Mouse (Mus musculus) brain, embryonic 14.5 days (tissue): Measurements from ENCODE around the gene Nadsyn1. TPM values are rescaled to one million over a fixed set of nuclear protein-coding genes. Genes with fewer than 3 reads are reported as not detected.
A peak's percentile ranks its signal among the peaks of the same experiment; 100 is the strongest.

ENCODE experiments used
- DNase-seq: peaks from one replicate; pipeline ENCODE4 v3.0.0-alpha.2; 2011; ENCODE audit warnings: low read depth
- CTCF ChIP-seq: fragments of 200-500 bp; IDR thresholded peaks from 2 replicates; pipeline ENCODE4 v1.5.1; 2012; ENCODE audit warnings: inconsistent platforms, mild to moderate bottlenecking, moderate library complexity, borderline replicate concordance; ENCODE audit not compliant: insufficient read depth, insufficient read length; ENCODE audit errors: extremely low read depth
- POLR2A ChIP-seq: fragments of 200-500 bp; IDR thresholded peaks from 2 replicates; pipeline ENCODE4 v1.6.1; 2012; ENCODE audit warnings: mild to moderate bottlenecking, inconsistent platforms, borderline replicate concordance; ENCODE audit not compliant: poor library complexity, insufficient read depth, insufficient read length, severe bottlenecking; ENCODE audit errors: extremely low read depth
- polyA plus RNA-seq: library from polyadenylated mRNA; depleted of rRNA; stranded (reverse); fragments of >200 nt; gene quantifications from 2 replicates; pipeline ENCODE4 v1.2.3, GENCODE M21; 2012; rRNA removed

Gene Nadsyn1
- polyA plus RNA-seq, result 11.7 and 17.1 TPM in 2 replicates

GRCm38 (mm10) chr7:143822375-143823265, at the start of gene Nadsyn1, which contains the start of gene Dhcr7:
Gene Nadsyn1, minus strand, starts transcription at chr7:143822849.
Gene Dhcr7, plus strand, starts transcription at chr7:143823145.
- TF ChIP-seq POLR2A (peak; percentile 32; the same call in 1 of the 2 replicates), CTCF (no peak)

GRCm38 (mm10) chr7:143868874-143869273, 46.2 kb upstream of the Nadsyn1 start:
- TF ChIP-seq POLR2A, result no peak
- TF ChIP-seq CTCF, result no peak

More at GRCm38 (mm10) chr7:143822375-143823265, at the start of gene Nadsyn1, which contains the start of gene Dhcr7:
- peak; percentile 100 for DNase-seq

GRCm38 (mm10) chr7:143866538-143866937, 43.9 kb upstream of the Nadsyn1 start, which contains the start of gene Gm498:
Gene Gm498, plus strand, starts transcription at chr7:143866838.
- TF ChIP-seq POLR2A (no peak), CTCF (no peak)
- DNase-seq, result no peak

More at GRCm38 (mm10) chr7:143868874-143869273, 46.2 kb upstream of the Nadsyn1 start:
- DNase-seq, result no peak

- DNase-seq, result no peak
- TF ChIP-seq CTCF, result no peak
- no peak for TF ChIP-seq POLR2A
Observed at GRCm38 (mm10) chr7:143848768-143849482, 26.3 kb upstream of the Nadsyn1 start.

GRCm38 (mm10) chr7:143848127-143848767, 25.6 kb upstream of the Nadsyn1 start:
- no peak for DNase-seq
- TF ChIP-seq CTCF, result no peak
- TF ChIP-seq POLR2A, result no peak

GRCm38 (mm10) chr7:143841301-143841700, 18.7 kb upstream of the Nadsyn1 start:
- DNase-seq, result no peak
- TF ChIP-seq CTCF (no peak), POLR2A (no peak)

GRCm38 (mm10) chr7:143840121-143840520, 17.5 kb upstream of the Nadsyn1 start:
- no peak for DNase-seq
- no peak for TF ChIP-seq POLR2A
- no peak for TF ChIP-seq CTCF

GRCm38 (mm10) chr7:143837705-143838358, 15.2 kb upstream of the Nadsyn1 start:
- TF ChIP-seq POLR2A, result no peak
- no peak for DNase-seq

GRCm38 (mm10) chr7:143834972-143835371, 12.3 kb upstream of the Nadsyn1 start:
- TF ChIP-seq POLR2A, result no peak
- no peak for TF ChIP-seq CTCF
- DNase-seq, result no peak

- no peak for DNase-seq
Observed at GRCm38 (mm10) chr7:143834316-143834715, 11.7 kb upstream of the Nadsyn1 start.

GRCm38 (mm10) chr7:143833581-143834190, 11.0 kb upstream of the Nadsyn1 start:
- no peak for DNase-seq
- TF ChIP-seq POLR2A, result no peak
- no peak for TF ChIP-seq CTCF

More at GRCm38 (mm10) chr7:143834316-143834715, 11.7 kb upstream of the Nadsyn1 start:
- TF ChIP-seq CTCF, result no peak
- TF ChIP-seq POLR2A, result no peak
